Mouse (Mus musculus): ENCODE measurements around the gene D3Ertd254e.

The D3Ertd254e gene

DNA sequence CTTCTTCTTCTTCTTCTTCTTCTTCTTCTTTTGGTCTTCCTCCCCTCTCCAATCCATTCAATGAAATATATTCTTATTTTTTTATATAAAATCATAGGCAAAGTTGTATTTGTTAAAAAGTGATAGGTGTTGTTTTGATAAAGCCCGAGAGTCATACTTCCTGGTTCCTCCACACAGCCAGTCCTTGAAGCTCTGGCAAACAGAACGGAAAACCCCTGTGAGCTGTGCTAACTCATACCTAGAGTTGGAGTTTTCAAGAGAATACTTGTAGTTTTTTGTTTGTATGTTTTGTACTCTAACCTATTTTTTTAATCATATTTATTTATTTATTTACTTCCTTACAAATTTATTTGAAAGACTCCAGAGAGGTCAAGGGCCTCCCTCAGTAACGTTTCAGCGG, 61.9 kb downstream of the D3Ertd254e start:
- DNase-seq (ENCODE audit: low spot score): no peak
